Mouse (Mus musculus): ENCODE data around the gene Cuedc1. TPM values are rescaled to one million over a fixed set of nuclear protein-coding genes. Genes with fewer than 3 reads are reported as not detected.

The Cuedc1 gene
- total and polyA plus RNA-seq, 2 experiments from 2014 or later = 37.5 to 38.8 TPM

- ATAC-seq (ENCODE audit: low FRiP score) (no peak), DNase-seq (ENCODE audit: low spot score) (no peak)
- Histone ChIP-seq H3K27ac (ENCODE audit: low read depth, low read length) (no peak overlapping the region), H3K27me3 (ENCODE audit: insufficient read depth, low read length) (no peaks in the 10 kb centered on the region), H3K4me3 (ENCODE audit: low read depth, low read length) (no peak overlapping the region), H3K4me2 (ENCODE audit: low read depth, low read length, poor library complexity, severe bottlenecking) (no peak overlapping the region), H3K36me3 (ENCODE audit: insufficient read depth, low read length) (0 out of 2 replicates have a peak, but pooled peaks cover 3% of the 10 kb centered on the region), H3K9me3 (ENCODE audit: low read length) (no peaks in the 10 kb centered on the region), H3K4me1 (ENCODE audit: insufficient read depth, low read length) (peaks cover 8% of the 10 kb centered on the region; the same call in 1 of the 2 replicates), H3K9ac (replicated peaks; ENCODE audit: low read length, poor library complexity, severe bottlenecking) (no peak overlapping the region)
- WGBS = 54% methylated on average over 4 of the region's 4 CpGs
- no peak for TF ChIP-seq CTCF (IDR thresholded peaks at IDR 0.05)
Observed at GRCm38 (mm10) chr11:88162740-88163139, 64.9 kb downstream of the Cuedc1 start.

- H3K27me3 ChIP-seq (ENCODE audit: insufficient read depth, low read length) = no peaks in the 10 kb centered on the region
- TF ChIP-seq CTCF (IDR thresholded peaks at IDR 0.05) = no peak
- H3K9me3 ChIP-seq (ENCODE audit: low read length) = no peaks in the 10 kb centered on the region
- H3K4me1 ChIP-seq (ENCODE audit: insufficient read depth, low read length) = peaks cover 8% of the 10 kb centered on the region; the same call in 1 of the 2 replicates
- ATAC-seq (ENCODE audit: low FRiP score) (no peak), DNase-seq (ENCODE audit: low spot score) (no peak)
- no peak overlapping the region for H3K4me3 ChIP-seq (ENCODE audit: low read depth, low read length)
- WGBS = 87% methylated on average over 7 of the region's 7 CpGs
- no peak overlapping the region for H3K9ac ChIP-seq (replicated peaks; ENCODE audit: low read length, poor library complexity, severe bottlenecking)
- no peak overlapping the region for H3K27ac ChIP-seq (ENCODE audit: low read depth, low read length)
- H3K36me3 ChIP-seq (ENCODE audit: insufficient read depth, low read length) = 0 out of 2 replicates have a peak, but pooled peaks cover 3% of the 10 kb centered on the region
- no peak overlapping the region for H3K4me2 ChIP-seq (ENCODE audit: low read depth, low read length, poor library complexity, severe bottlenecking)
Observed at GRCm38 (mm10) chr11:88164213-88164723, 66.4 kb downstream of the Cuedc1 start.

- no peak for TF ChIP-seq CTCF (IDR thresholded peaks at IDR 0.05)
- Histone ChIP-seq H3K9me3 (ENCODE audit: low read length) (no peaks in the 10 kb centered on the region), H3K27ac (ENCODE audit: low read depth, low read length) (no peak overlapping the region), H3K36me3 (ENCODE audit: insufficient read depth, low read length) (0 out of 2 replicates have a peak, but pooled peaks cover 3% of the 10 kb centered on the region), H3K4me2 (ENCODE audit: low read depth, low read length, poor library complexity, severe bottlenecking) (no peak overlapping the region), H3K4me1 (ENCODE audit: insufficient read depth, low read length) (peaks cover 8% of the 10 kb centered on the region; the same call in 1 of the 2 replicates), H3K9ac (replicated peaks; ENCODE audit: low read length, poor library complexity, severe bottlenecking) (no peak overlapping the region), H3K4me3 (ENCODE audit: low read depth, low read length) (no peak overlapping the region), H3K27me3 (ENCODE audit: insufficient read depth, low read length) (no peaks in the 10 kb centered on the region)
- WGBS = 44% methylated on average over 15 of the region's 15 CpGs
- DNase-seq (ENCODE audit: low spot score) = no peak
- ATAC-seq (ENCODE audit: low FRiP score) = no peak
Observed at GRCm38 (mm10) chr11:88164801-88165377, 67.0 kb downstream of the Cuedc1 start.

GRCm38 (mm10) chr11:88165683-88166364 is 68.0 kb downstream of the Cuedc1 start:
- no peak overlapping the region for H3K4me3 ChIP-seq (ENCODE audit: low read depth, low read length)
- H3K27me3 ChIP-seq (ENCODE audit: insufficient read depth, low read length) = no peaks in the 10 kb centered on the region
- ATAC-seq (ENCODE audit: low FRiP score) (no peak), DNase-seq (ENCODE audit: low spot score) (no peak)
- H3K9ac ChIP-seq (replicated peaks; ENCODE audit: low read length, poor library complexity, severe bottlenecking) = no peak overlapping the region
- WGBS = 68% methylated on average over 10 of the region's 10 CpGs
- 0 out of 2 replicates have a peak overlapping the region, but pooled peaks have one; percentile 12 for H3K27ac ChIP-seq (ENCODE audit: low read depth, low read length)
- H3K9me3 ChIP-seq (ENCODE audit: low read length) = no peaks in the 10 kb centered on the region
- no peak for TF ChIP-seq CTCF (IDR thresholded peaks at IDR 0.05)
- 0 out of 2 replicates have a peak, but pooled peaks cover 3% of the 10 kb centered on the region for H3K36me3 ChIP-seq (ENCODE audit: insufficient read depth, low read length)
- peaks cover 8% of the 10 kb centered on the region; the same call in 1 of the 2 replicates for H3K4me1 ChIP-seq (ENCODE audit: insufficient read depth, low read length)
- H3K4me2 ChIP-seq (ENCODE audit: low read depth, low read length, poor library complexity, severe bottlenecking) = no peak overlapping the region

GRCm38 (mm10) chr11:88166471-88166870 is 68.6 kb downstream of the Cuedc1 start:
- H3K27ac ChIP-seq (ENCODE audit: low read depth, low read length) = no peak overlapping the region
- DNase-seq (ENCODE audit: low spot score) = no peak
- no peak for ATAC-seq (ENCODE audit: low FRiP score)

GRCm38 (mm10) chr11:88168611-88169010 is 70.8 kb downstream of the Cuedc1 start:
- TF ChIP-seq CTCF (IDR thresholded peaks at IDR 0.05) = no peak
- H3K9me3 ChIP-seq (ENCODE audit: low read length) = no peaks in the 10 kb centered on the region
- DNase-seq (ENCODE audit: low spot score) = no peak
- H3K36me3 ChIP-seq (ENCODE audit: insufficient read depth, low read length) = 0 out of 2 replicates have a peak, but pooled peaks cover 3% of the 10 kb centered on the region
- H3K9ac ChIP-seq (replicated peaks; ENCODE audit: low read length, poor library complexity, severe bottlenecking) = no peak overlapping the region
- no peak for ATAC-seq (ENCODE audit: low FRiP score)
- peaks cover 9% of the 10 kb centered on the region; the same call in 1 of the 2 replicates for H3K4me1 ChIP-seq (ENCODE audit: insufficient read depth, low read length)
- H3K4me3 ChIP-seq (ENCODE audit: low read depth, low read length) = no peak overlapping the region
- 29% methylated on average over 3 of the region's 3 CpGs for WGBS
- H3K4me2 ChIP-seq (ENCODE audit: low read depth, low read length, poor library complexity, severe bottlenecking) = no peak overlapping the region
- H3K27ac ChIP-seq (ENCODE audit: low read depth, low read length) = no peak overlapping the region
- H3K27me3 ChIP-seq (ENCODE audit: insufficient read depth, low read length) = no peaks in the 10 kb centered on the region

More at GRCm38 (mm10) chr11:88166471-88166870, 68.6 kb downstream of the Cuedc1 start:
- Histone ChIP-seq H3K4me2 (ENCODE audit: low read depth, low read length, poor library complexity, severe bottlenecking) (no peak overlapping the region), H3K9me3 (ENCODE audit: low read length) (no peaks in the 10 kb centered on the region), H3K27me3 (ENCODE audit: insufficient read depth, low read length) (no peaks in the 10 kb centered on the region), H3K4me1 (ENCODE audit: insufficient read depth, low read length) (peaks cover 8% of the 10 kb centered on the region; the same call in 1 of the 2 replicates), H3K4me3 (ENCODE audit: low read depth, low read length) (no peak overlapping the region), H3K36me3 (ENCODE audit: insufficient read depth, low read length) (0 out of 2 replicates have a peak, but pooled peaks cover 3% of the 10 kb centered on the region), H3K9ac (replicated peaks; ENCODE audit: low read length, poor library complexity, severe bottlenecking) (no peak overlapping the region)
- WGBS = 84% methylated on average over 7 of the region's 7 CpGs
- TF ChIP-seq CTCF (IDR thresholded peaks at IDR 0.05) = no peak

Data from midbrain, postnatal 0 days (tissue).